8 mouse cellular contexts compared by ENCODE assay signal in genomic region chr15:80011194-80011593, GRCm38 (mm10). TPM values are rescaled to one million over a fixed set of nuclear protein-coding genes. Genes with fewer than 3 reads are reported as not detected.
A peak's percentile ranks its signal among the peaks of the same experiment; 100 is the strongest.
DNase-seq lines count a peak whose midpoint lies in the region; ATAC-seq and TF ChIP-seq lines count a peak whose summit lies in the region.

No protein-coding gene starts in this region.

- H3K9ac ChIP-seq in heart, postnatal 0 days (replicated peaks; ENCODE audit: low read depth, low read length) = no peak overlapping the region
- H3K9ac ChIP-seq in embryonic facial prominence, embryonic 15.5 days = no peak overlapping the region
- no peak overlapping the region for H3K9ac ChIP-seq in limb, embryonic 11.5 days (ENCODE audit: low read length)

- H3K36me3 ChIP-seq in heart, postnatal 0 days (replicated peaks; ENCODE audit: control insufficient read depth, insufficient read depth, low read length) = no peaks in the 10 kb centered on the region
- H3K36me3 ChIP-seq in E14TG2a.4 (ENCODE audit: insufficient read depth, low read length) = no peaks in the 10 kb centered on the region
- H3K36me3 ChIP-seq in embryonic facial prominence, embryonic 15.5 days = no peaks in the 10 kb centered on the region
- no peaks in the 10 kb centered on the region for H3K36me3 ChIP-seq in limb, embryonic 11.5 days (ENCODE audit: control insufficient read depth, insufficient read depth, low read length)

- H3K27me3 ChIP-seq in heart, postnatal 0 days (ENCODE audit: control insufficient read depth, insufficient read depth, low read length) = peaks cover 51% of the 10 kb centered on the region
- peaks cover 34% of the 10 kb centered on the region for H3K27me3 ChIP-seq in E14TG2a.4 (ENCODE audit: insufficient read depth, low read length)
- H3K27me3 ChIP-seq in embryonic facial prominence, embryonic 15.5 days = peaks cover 67% of the 10 kb centered on the region
- H3K27me3 ChIP-seq in limb, embryonic 11.5 days (ENCODE audit: control insufficient read depth, insufficient read depth, low read length) = peaks cover 71% of the 10 kb centered on the region

- 44% methylated on average over 6 of the region's 6 CpGs for WGBS in heart, postnatal 0 days
- 37% methylated on average over 6 of the region's 6 CpGs for WGBS in embryonic facial prominence, embryonic 15.5 days
- WGBS in limb, embryonic 11.5 days = 25% methylated on average over 6 of the region's 6 CpGs

- intact Hi-C loops in heart, postnatal 36 days (cut with DNase I) = no loop called here

- 0 out of 2 replicates have a peak overlapping the region, but pooled peaks have one; percentile 56 for H3K27ac ChIP-seq in heart, postnatal 0 days (ENCODE audit: low read depth)
- H3K27ac ChIP-seq in embryonic facial prominence, embryonic 15.5 days (replicated peaks) = no peak overlapping the region
- no peak overlapping the region for H3K27ac ChIP-seq in limb, embryonic 11.5 days (replicated peaks; ENCODE audit: low read depth, low read length)

- H3K9me3 ChIP-seq in heart, postnatal 0 days (replicated peaks; ENCODE audit: control insufficient read depth, low read length) = no peaks in the 10 kb centered on the region
- no peaks in the 10 kb centered on the region for H3K9me3 ChIP-seq in E14TG2a.4 (ENCODE audit: low read length)
- H3K9me3 ChIP-seq in embryonic facial prominence, embryonic 15.5 days (replicated peaks) = no peaks in the 10 kb centered on the region
- H3K9me3 ChIP-seq in limb, embryonic 11.5 days (ENCODE audit: control insufficient read depth, low read length) = no peaks in the 10 kb centered on the region

- TF ChIP-seq EP300 in heart, postnatal 0 days (IDR thresholded peaks at IDR 0.05; ENCODE audit: low read depth) = no peak

- no peak for DNase-seq in heart, postnatal 0 days (ENCODE audit: low spot score)
- DNase-seq in heart, postnatal 36 days = no peak
- DNase-seq in limb, embryonic 11.5 days (ENCODE audit: low spot score) = no peak
- DNase-seq in natural killer cell, adult 2 months (ENCODE audit: low spot score in 2 of 2) = no peak
- DNase-seq in adrenal gland, postnatal 14 days = no peak

- peak overlapping the region; percentile 56 for H3K4me3 ChIP-seq in heart, postnatal 0 days (ENCODE audit: low read depth, low read length)
- peak overlapping the region; percentile 84 for H3K4me3 ChIP-seq in E14TG2a.4 (replicated peaks; ENCODE audit: low read length)
- peak overlapping the region; percentile 55; the same call in 1 of the 2 replicates for H3K4me3 ChIP-seq in embryonic facial prominence, embryonic 15.5 days (replicated peaks)
- 0 out of 2 replicates have a peak overlapping the region, but pooled peaks have one; percentile 1 for H3K4me3 ChIP-seq in limb, embryonic 11.5 days (ENCODE audit: low read depth, low read length)

- H3K4me2 ChIP-seq in heart, postnatal 0 days (ENCODE audit: low read depth, low read length) = peak overlapping the region; percentile 81
- H3K4me2 ChIP-seq in embryonic facial prominence, embryonic 15.5 days (replicated peaks) = peak overlapping the region; percentile 99; the same call in 1 of the 2 replicates
- H3K4me2 ChIP-seq in limb, embryonic 11.5 days (ENCODE audit: low read depth, severe bottlenecking) = no peak overlapping the region; the same call in 1 of the 2 replicates

- no peak for ATAC-seq in heart, postnatal 0 days (ENCODE audit: insufficient read depth, low read depth)
- no peak for ATAC-seq in embryonic facial prominence, embryonic 15.5 days (ENCODE audit: insufficient number of reproducible peaks, low FRiP score, low TSS enrichment, low read depth)
- no peak for ATAC-seq in limb, embryonic 11.5 days (ENCODE audit: insufficient number of reproducible peaks, low FRiP score, low TSS enrichment, low read depth)
- ATAC-seq in cerebellum, adult (ENCODE audit: insufficient number of reproducible peaks, low FRiP score, low TSS enrichment) = no peak

- H3K4me1 ChIP-seq in heart, postnatal 0 days (ENCODE audit: control insufficient read depth, insufficient read depth) = peaks cover 32% of the 10 kb centered on the region
- H3K4me1 ChIP-seq in E14TG2a.4 (replicated peaks; ENCODE audit: low read depth, low read length) = peaks cover 62% of the 10 kb centered on the region
- peaks cover 36% of the 10 kb centered on the region for H3K4me1 ChIP-seq in embryonic facial prominence, embryonic 15.5 days
- peaks cover 18% of the 10 kb centered on the region for H3K4me1 ChIP-seq in limb, embryonic 11.5 days (ENCODE audit: control insufficient read depth, insufficient read depth, low read length)

- no peak for TF ChIP-seq CTCF in heart, postnatal 0 days (IDR thresholded peaks at IDR 0.05; ENCODE audit: low read depth)
- no peak for TF ChIP-seq CTCF in E14TG2a.4 (conservative IDR thresholded peaks at IDR 0.05; ENCODE audit: low read length)

RNA-seq across cellular contexts. Expression of gene Pdgfb, which starts 3.6 kb away (rescaled TPM):
- total RNA-seq in heart, postnatal 0 days (2014; rRNA removed; ENCODE audit: low replicate concordance) = 32.2 and 33.7 TPM in 2 replicates
- 3.3 and 3.5 TPM in 2 replicates for polyA plus RNA-seq in heart, postnatal 0 days (2015; fragmentation: Nextera tagmentation; extraction: Ambion mirVana)
- 10 to 100 TPM; 30.4 to 31.3 TPM for total RNA-seq in heart, postnatal 36 days (2021)
- 5.2 and 5.7 TPM in 2 replicates for polyA plus RNA-seq in embryonic facial prominence, embryonic 15.5 days (2015; fragmentation: Nextera tagmentation; extraction: Ambion mirVana)
- 1.6 and 2.4 TPM in 2 replicates for polyA plus RNA-seq in limb, embryonic 11.5 days (2014; fragmentation: Nextera tagmentation; extraction: Ambion mirVana)
- 43.0 and 49.3 TPM in 2 replicates for total RNA-seq in adrenal gland, postnatal 14 days (2021)

RNA-seq across cellular contexts. Expression of gene Cbx7, which starts 40.3 kb away (rescaled TPM):
- 0.50 and 2.1 TPM in 2 replicates for total RNA-seq in heart, postnatal 0 days (2014; rRNA removed; ENCODE audit: low replicate concordance)
- 0.82 and 1.0 TPM in 2 replicates for polyA plus RNA-seq in heart, postnatal 0 days (2015; fragmentation: Nextera tagmentation; extraction: Ambion mirVana)
- total RNA-seq in heart, postnatal 36 days (2021) = 10 to 100 TPM; 13.2 to 16.6 TPM
- polyA plus RNA-seq in embryonic facial prominence, embryonic 15.5 days (2015; fragmentation: Nextera tagmentation; extraction: Ambion mirVana) = 3.1 and 4.6 TPM in 2 replicates
- polyA plus RNA-seq in limb, embryonic 11.5 days (2014; fragmentation: Nextera tagmentation; extraction: Ambion mirVana) = 0.97 and 1.4 TPM in 2 replicates
- total RNA-seq in adrenal gland, postnatal 14 days (2021) = 7.2 and 12.8 TPM in 2 replicates

Comparison
In these comparisons a context has a peak if more than half of its experiments do, and no peak if none do; other contexts are left out.
1. H3K4me3 ChIP-seq: peak in every context shown above with its lines; median percentile 84 in E14TG2a.4; 56 in heart, postnatal 0 days; 55 in embryonic facial prominence, embryonic 15.5 days; 1 in limb, embryonic 11.5 days.